Mouse (Mus musculus) embryonic facial prominence, embryonic 11.5 days (tissue): ENCODE data around the gene Grk4. TPM values are rescaled to one million over a fixed set of nuclear protein-coding genes. Genes with fewer than 3 reads are reported as not detected.

ENCODE experiments used
- ATAC-seq: fragments of 200-750 bp; cut with Nextera tagmentation; replicated peaks from 2 replicates; pipeline ENCODE4 v1.8.0; 2017; ENCODE audit warnings: low read depth; ENCODE audit not compliant: insufficient number of reproducible peaks, low FRiP score, low TSS enrichment
- DNase-seq: peaks from one replicate; pipeline ENCODE4 v3.0.0-alpha.2; 2015; ENCODE audit warnings: low spot score
- H3K27ac ChIP-seq: fragments of 300-500 bp; sonication (generic); replicated peaks from 2 replicates; pipeline ENCODE4 v1.5.1; 2014; ENCODE audit warnings: mild to moderate bottlenecking, low read depth, low read length, control low read depth
- H3K27me3 ChIP-seq: fragments of 300-500 bp; sonication (generic); 2 replicates; pipeline ENCODE4 v1.6.1; 2014; ENCODE audit warnings: mild to moderate bottlenecking, low read length, moderate library complexity, mixed read lengths; ENCODE audit not compliant: control insufficient read depth, insufficient read depth
- H3K36me3 ChIP-seq: fragments of 300-500 bp; sonication (generic); replicated peaks from 2 replicates; pipeline ENCODE4 v1.6.1; 2014; ENCODE audit warnings: low read depth, mild to moderate bottlenecking, low read length, moderate library complexity, mixed read lengths; ENCODE audit not compliant: control insufficient read depth, insufficient read depth
- H3K4me1 ChIP-seq: fragments of 300-500 bp; sonication (generic); 2 replicates; pipeline ENCODE4 v1.6.1; 2014; ENCODE audit warnings: low read length, mixed read lengths; ENCODE audit not compliant: control insufficient read depth, insufficient read depth
- H3K4me2 ChIP-seq: fragments of 300-500 bp; sonication (generic); 2 replicates; pipeline ENCODE4 v1.6.1; 2014; ENCODE audit warnings: low read depth, mild to moderate bottlenecking, control low read depth, low read length, moderate library complexity
- H3K4me3 ChIP-seq: fragments of 300-500 bp; sonication (generic); 2 replicates; pipeline ENCODE4 v1.5.1; 2014; ENCODE audit warnings: low read depth, low read length, control low read depth
- H3K9ac ChIP-seq: fragments of 300-500 bp; sonication (generic); replicated peaks from 2 replicates; pipeline ENCODE4 v1.6.1; 2014; ENCODE audit warnings: mild to moderate bottlenecking, control low read depth, low read length
- H3K9me3 ChIP-seq: fragments of 300-500 bp; sonication (generic); replicated peaks from 2 replicates; pipeline ENCODE4 v1.6.1; 2016; ENCODE audit warnings: mild to moderate bottlenecking, low read length, inconsistent platforms, mixed read lengths; ENCODE audit not compliant: control insufficient read depth
- WGBS: fragments of 180-500 bp; shearing (Covaris S2); extraction: QIAGEN DNeasy Blood & Tissue Kit; methylation state at CpG from one replicate; pipeline ENCODE4 v1.1.7; 2014; 5-methylcytosine and 5-hydroxymethylcytosine counted together
- polyA plus RNA-seq: library from polyadenylated mRNA; unstranded; fragments of >200 nt; fragmentation: Nextera tagmentation; extraction: Ambion mirVana; gene quantifications from 2 replicates; pipeline ENCODE4 v1.2.1, GENCODE M21; 2014

Grk4 gene
- polyA plus RNA-seq, 1 experiment from 2014 or later, result 3.0 TPM

GRCm38 (mm10) chr5:34641991-34642390 lies 18.2 kb upstream of the Grk4 start:
- 90% methylated on average over 3 of the region's 3 CpGs for WGBS
- no peak for ATAC-seq
- Histone ChIP-seq H3K27ac (no peak overlapping the region), H3K4me1 (no peaks in the 10 kb centered on the region), H3K4me2 (no peak overlapping the region), H3K9ac (no peak overlapping the region), H3K9me3 (no peaks in the 10 kb centered on the region), H3K27me3 (no peaks in the 10 kb centered on the region), H3K36me3 (peaks cover 2% of the 10 kb centered on the region), H3K4me3 (no peak overlapping the region)
- no peak for DNase-seq

GRCm38 (mm10) chr5:34642932-34643331 lies 17.2 kb upstream of the Grk4 start:
- Histone ChIP-seq H3K4me2 (no peak overlapping the region), H3K27me3 (no peaks in the 10 kb centered on the region), H3K9me3 (no peaks in the 10 kb centered on the region), H3K9ac (no peak overlapping the region), H3K36me3 (peaks cover 4% of the 10 kb centered on the region), H3K4me3 (no peak overlapping the region), H3K27ac (no peak overlapping the region), H3K4me1 (no peaks in the 10 kb centered on the region)
- 78% methylated on average over 5 of the region's 5 CpGs for WGBS
- DNase-seq (peak; percentile 55), ATAC-seq (no peak; the same call in 1 of the 2 replicates)

- Histone ChIP-seq H3K9me3 (no peaks in the 10 kb centered on the region), H3K36me3 (peaks cover 8% of the 10 kb centered on the region)
- WGBS, result 48% methylated on average over 4 of the region's 4 CpGs
Measured at GRCm38 (mm10) chr5:34647581-34647980, 12.6 kb upstream of the Grk4 start.

GRCm38 (mm10) chr5:34652961-34653360 lies 7.2 kb upstream of the Grk4 start:
- Histone ChIP-seq H3K27ac (no peak overlapping the region), H3K9ac (no peak overlapping the region), H3K4me3 (no peak overlapping the region), H3K4me2 (no peak overlapping the region), H3K36me3 (peaks cover 15% of the 10 kb centered on the region), H3K9me3 (no peaks in the 10 kb centered on the region), H3K27me3 (no peaks in the 10 kb centered on the region), H3K4me1 (no peaks in the 10 kb centered on the region)
- WGBS, result 93% methylated on average over 5 of the region's 5 CpGs
- ATAC-seq (no peak), DNase-seq (no peak)

More at GRCm38 (mm10) chr5:34647581-34647980, 12.6 kb upstream of the Grk4 start:
- DNase-seq (peak; percentile 70), ATAC-seq (no peak)
- H3K27ac ChIP-seq, result no peak overlapping the region
- no peaks in the 10 kb centered on the region for H3K27me3 ChIP-seq
- no peak overlapping the region for H3K4me2 ChIP-seq
- no peaks in the 10 kb centered on the region for H3K4me1 ChIP-seq
- H3K4me3 ChIP-seq, result no peak overlapping the region
- H3K9ac ChIP-seq, result no peak overlapping the region

GRCm38 (mm10) chr5:34654881-34655280 lies 5.3 kb upstream of the Grk4 start:
- Histone ChIP-seq H3K27me3 (no peaks in the 10 kb centered on the region), H3K4me2 (no peak overlapping the region), H3K4me1 (no peaks in the 10 kb centered on the region), H3K27ac (no peak overlapping the region), H3K36me3 (peaks cover 13% of the 10 kb centered on the region), H3K9me3 (no peaks in the 10 kb centered on the region), H3K9ac (no peak overlapping the region), H3K4me3 (no peak overlapping the region)
- DNase-seq, result no peak
- WGBS, result 89% methylated on average over 9 of the region's 9 CpGs
- ATAC-seq, result no peak

GRCm38 (mm10) chr5:34657556-34657955 lies 2.6 kb upstream of the Grk4 start:
- no peak for DNase-seq
- ATAC-seq, result no peak
- H3K9me3 ChIP-seq, result no peaks in the 10 kb centered on the region
- no peak overlapping the region for H3K9ac ChIP-seq
- H3K4me3 ChIP-seq, result no peak overlapping the region
- H3K4me2 ChIP-seq, result no peak overlapping the region
- H3K27ac ChIP-seq, result no peak overlapping the region
- H3K4me1 ChIP-seq, result no peaks in the 10 kb centered on the region
- H3K27me3 ChIP-seq, result no peaks in the 10 kb centered on the region
- WGBS, result 92% methylated on average over 8 of the region's 8 CpGs
- peaks cover 9% of the 10 kb centered on the region for H3K36me3 ChIP-seq

- Histone ChIP-seq H3K27me3 (no peaks in the 10 kb centered on the region), H3K27ac (peak overlapping the region; percentile 73; the same call in 1 of the 2 replicates), H3K4me3 (peak overlapping the region; percentile 51), H3K4me2 (peak overlapping the region; percentile 72), H3K36me3 (no peaks in the 10 kb centered on the region), H3K9ac (peak overlapping the region; percentile 75), H3K9me3 (no peaks in the 10 kb centered on the region), H3K4me1 (no peaks in the 10 kb centered on the region)
- no peak for ATAC-seq
- DNase-seq, result peak; percentile 46
- under 1% methylated on average over 57 of the region's 57 CpGs for WGBS
Measured at GRCm38 (mm10) chr5:34660591-34661130, 482 bp downstream of the Grk4 start.

- Histone ChIP-seq H3K9me3 (no peaks in the 10 kb centered on the region), H3K4me2 (no peak overlapping the region), H3K4me1 (no peaks in the 10 kb centered on the region), H3K36me3 (no peaks in the 10 kb centered on the region), H3K4me3 (no peak overlapping the region), H3K9ac (no peak overlapping the region), H3K27ac (no peak overlapping the region), H3K27me3 (no peaks in the 10 kb centered on the region)
- DNase-seq (no peak), ATAC-seq (no peak)
- 80% methylated on average over 4 of the region's 4 CpGs for WGBS
Measured at GRCm38 (mm10) chr5:34661909-34662308, 1.7 kb downstream of the Grk4 start.
